1 mouse cellular context compared by ENCODE assay signal in the genomic region with DNA sequence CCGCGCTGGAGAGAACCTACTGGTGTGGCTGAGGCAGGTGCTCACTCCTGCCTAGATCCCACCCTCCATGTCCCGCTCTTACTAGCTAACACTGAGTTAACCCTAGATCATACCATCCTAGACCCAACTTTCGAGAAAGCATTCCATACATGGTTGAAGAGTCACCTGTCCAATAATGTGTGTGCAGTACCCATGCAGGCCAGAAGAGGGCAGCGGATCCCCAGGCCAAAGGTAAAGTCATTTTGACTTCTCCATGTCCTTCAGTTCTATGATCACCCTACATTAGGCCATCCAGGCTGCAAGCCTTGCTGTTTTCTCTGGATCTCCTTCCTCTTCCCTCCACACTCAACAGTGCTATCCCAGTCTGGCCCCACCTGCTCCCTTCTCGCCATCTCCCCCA.
A peak's percentile ranks its signal among the peaks of the same experiment; 100 is the strongest.
TF ChIP-seq lines count a peak whose summit lies in the region.

No protein-coding gene starts in this region.

TF ChIP-seq in MEL, 35 proteins besides CTCF, POLR2A, EP300 and RAD21:
- peak; percentile 69 for TF ChIP-seq ZC3H11A (IDR thresholded peaks at IDR 0.05; ENCODE audit: low read depth, low read length)
- TF ChIP-seq POLR2AphosphoS2 (IDR thresholded peaks at IDR 0.05; ENCODE audit: low read length), result no peak
- no peak for TF ChIP-seq TAL1 (IDR thresholded peaks at IDR 0.05; ENCODE audit: low read length)
- TF ChIP-seq MYC (IDR thresholded peaks at IDR 0.05; ENCODE audit: low read depth, low read length), result no peak
- TF ChIP-seq JUND (IDR thresholded peaks at IDR 0.05; ENCODE audit: low read depth, low read length), result no peak
- TF ChIP-seq KAT2A (conservative IDR thresholded peaks at IDR 0.05; ENCODE audit: low read depth, low read length), result no peak
- no peak for TF ChIP-seq TCF12 (IDR thresholded peaks at IDR 0.05; ENCODE audit: low read depth, low read length)
- no peak for TF ChIP-seq MYB (IDR thresholded peaks at IDR 0.05; ENCODE audit: low read depth, low read length)
- TF ChIP-seq ZMIZ1 (IDR thresholded peaks at IDR 0.05; ENCODE audit: low read depth, low read length), result no peak
- no peak for TF ChIP-seq MXI1 (IDR thresholded peaks at IDR 0.05; ENCODE audit: low read depth, low read length)
- TF ChIP-seq ELF1 (IDR thresholded peaks at IDR 0.05; ENCODE audit: low read depth, low read length), result no peak
- no peak for TF ChIP-seq E2F4 (IDR thresholded peaks at IDR 0.05; ENCODE audit: borderline replicate concordance, low read depth, low read length)
- no peak for TF ChIP-seq GATA1 (IDR thresholded peaks at IDR 0.05; ENCODE audit: low read depth, low read length)
- no peak for TF ChIP-seq POLR2AphosphoS5 (IDR thresholded peaks at IDR 0.05; ENCODE audit: borderline replicate concordance, low read depth, low read length)
- peak; percentile 76 for TF ChIP-seq SMC3 (IDR thresholded peaks at IDR 0.05; ENCODE audit: low read depth, low read length)
- TF ChIP-seq RCOR1 (IDR thresholded peaks at IDR 0.05; ENCODE audit: low read depth, low read length), result no peak
- no peak for TF ChIP-seq HCFC1 (IDR thresholded peaks at IDR 0.05; ENCODE audit: low read depth, low read length)
